Mouse (Mus musculus) kidney, adult 2 months (tissue): ENCODE data around the gene Exoc3l. TPM values are rescaled to one million over a fixed set of nuclear protein-coding genes. Genes with fewer than 3 reads are reported as not detected.

Source experiments
- DNase-seq: peaks from one replicate; pipeline ENCODE4 v3.0.0; 2021
- H3K27ac ChIP-seq: fragments of 200-500 bp; 2 replicates; pipeline ENCODE4 v1.5.1; 2012; ENCODE audit warnings: low read depth, low read length, control low read depth, inconsistent platforms; ENCODE audit not compliant: insufficient read depth
- H3K27me3 ChIP-seq: fragments of 200-500 bp; replicated peaks from 2 replicates; pipeline ENCODE4 v1.6.1; 2012; ENCODE audit warnings: mild to moderate bottlenecking, moderate library complexity, low read length, inconsistent platforms; ENCODE audit not compliant: control insufficient read depth, insufficient read depth
- H3K36me3 ChIP-seq: fragments of 200-500 bp; 2 replicates; pipeline ENCODE4 v1.6.1; 2012; ENCODE audit warnings: mild to moderate bottlenecking, moderate library complexity, low read length, inconsistent platforms; ENCODE audit not compliant: control insufficient read depth, insufficient read depth
- H3K4me1 ChIP-seq: fragments of 200-500 bp; 2 replicates; pipeline ENCODE4 v1.6.1; 2011; ENCODE audit warnings: low read length; ENCODE audit not compliant: control insufficient read depth, insufficient read depth
- H3K4me3 ChIP-seq: fragments of 200-500 bp; 2 replicates; pipeline ENCODE4 v1.5.1; 2011; ENCODE audit warnings: mild to moderate bottlenecking, low read depth, low read length, control low read depth; ENCODE audit not compliant: insufficient read depth
- CTCF ChIP-seq: fragments of 200-500 bp; conservative IDR thresholded peaks from 2 replicates; pipeline ENCODE4 v1.5.1; 2011; ENCODE audit warnings: low read depth, mild to moderate bottlenecking, control low read depth, low read length, moderate library complexity, mixed read lengths; ENCODE audit not compliant: insufficient read depth, insufficient read length
- POLR2A ChIP-seq: fragments of 200-500 bp; IDR thresholded peaks from one replicate; pipeline ENCODE4 v1.6.1; 2011; ENCODE audit warnings: low read depth, low read length, control low read depth
- WGBS: fragments of 180-500 bp; shearing (Covaris S2); methylation state at CpG from one replicate; pipeline ENCODE4 v1.1.7; 2018; 5-methylcytosine and 5-hydroxymethylcytosine counted together
- polyA plus RNA-seq: library from polyadenylated mRNA; depleted of rRNA; stranded (reverse); fragments of >200 nt; gene quantifications from 2 replicates; pipeline ENCODE4 v1.2.3, GENCODE M21; 2012

Exoc3l gene
- polyA plus RNA-seq, 1 experiment, result 11.7 TPM

DNA sequence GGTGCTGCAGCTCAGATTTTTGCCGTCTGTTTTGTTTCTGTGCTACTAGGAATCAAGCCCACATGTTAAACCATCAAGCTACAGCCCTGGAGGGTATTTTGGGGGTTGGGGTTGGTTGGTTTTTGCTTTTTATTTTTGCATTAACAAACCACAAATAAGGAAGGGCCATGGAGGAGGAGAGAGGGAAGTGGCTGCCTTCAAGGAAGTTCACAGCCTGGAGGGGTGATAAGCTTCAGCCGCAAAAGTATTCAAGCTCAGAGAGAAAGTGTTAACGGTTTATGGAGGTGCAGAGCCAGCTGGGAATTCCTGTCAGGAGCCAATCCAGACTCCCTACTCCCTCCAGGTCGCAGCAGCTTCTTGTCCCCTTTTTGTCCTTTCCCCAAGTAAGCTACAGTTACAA lies 43.1 kb upstream of the Exoc3l start:
- DNase-seq, result no peak
- no peak overlapping the region for H3K4me3 ChIP-seq
- WGBS, result 52% methylated on average over 4 of the region's 4 CpGs
- no peaks in the 10 kb centered on the region for H3K4me1 ChIP-seq
- no peak overlapping the region for H3K27ac ChIP-seq
- H3K27me3 ChIP-seq, result no peaks in the 10 kb centered on the region
- TF ChIP-seq CTCF (no peak), POLR2A (no peak)
- H3K36me3 ChIP-seq, result no peaks in the 10 kb centered on the region

DNA sequence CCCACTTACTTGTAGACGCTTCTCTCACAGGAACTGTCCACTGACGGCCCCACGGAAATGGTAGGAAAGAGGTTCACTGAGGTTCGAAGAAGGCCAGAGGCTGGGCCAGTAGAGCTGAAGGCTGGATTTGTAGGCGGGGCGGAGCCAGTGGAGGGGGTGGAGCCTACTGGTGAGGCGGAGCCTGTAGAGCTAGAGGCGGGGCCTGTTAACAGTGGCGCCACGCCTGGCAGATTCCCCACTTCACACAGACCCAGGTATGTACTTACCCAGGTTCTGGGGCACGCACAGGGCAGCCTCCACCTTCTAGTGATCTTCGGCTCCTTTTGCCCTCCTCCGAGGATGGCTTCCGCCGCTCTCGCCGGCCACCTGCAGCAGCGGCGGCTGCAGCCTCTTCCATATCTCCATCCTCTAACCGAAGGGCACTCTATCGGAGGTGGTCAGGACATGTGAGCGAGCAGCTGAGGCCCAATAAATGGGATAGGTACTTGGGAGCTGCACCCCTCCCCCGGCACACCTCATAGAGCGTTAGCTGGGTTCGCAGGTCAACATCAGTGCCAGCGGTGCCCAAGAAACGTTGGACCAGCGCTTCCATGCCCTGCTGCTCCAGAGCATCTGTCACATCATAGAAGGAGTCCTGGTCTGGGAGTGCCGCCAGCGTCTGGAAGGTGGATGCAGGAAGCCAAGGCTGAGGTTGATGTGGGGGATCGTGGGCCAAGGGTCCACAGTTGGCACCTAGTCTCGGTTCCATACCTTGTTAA lies 40.7 kb upstream of the Exoc3l start:
- TF ChIP-seq CTCF (no peak), POLR2A (no peak)
- no peak for DNase-seq
- H3K27ac ChIP-seq, result no peak overlapping the region
- no peak overlapping the region for H3K4me3 ChIP-seq
- no peaks in the 10 kb centered on the region for H3K27me3 ChIP-seq
- no peaks in the 10 kb centered on the region; the same call in none of the 2 replicates for H3K36me3 ChIP-seq
- no peaks in the 10 kb centered on the region for H3K4me1 ChIP-seq
- WGBS, result 80% methylated on average over 32 of the region's 32 CpGs

DNA sequence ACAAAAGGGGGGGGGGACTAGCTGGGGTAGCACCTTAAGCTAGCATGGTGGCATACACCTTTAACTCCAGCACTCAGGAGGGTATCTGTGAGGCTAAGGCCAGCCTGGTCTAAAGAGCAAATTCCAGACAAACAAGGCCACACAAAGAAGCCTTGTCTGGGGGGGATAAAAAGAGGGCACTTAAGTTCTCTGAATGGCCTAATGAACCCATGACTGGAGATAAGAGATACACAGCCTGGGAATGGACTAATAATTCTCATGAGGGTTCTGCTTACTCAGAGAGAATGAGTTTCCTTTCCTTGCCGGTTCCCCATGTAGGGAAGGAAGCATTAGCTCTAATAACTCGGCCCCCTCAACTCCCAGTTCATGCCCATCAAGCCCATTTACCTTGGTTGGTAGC lies 36.6 kb upstream of the Exoc3l start:
- DNase-seq, result no peak
- no peak for TF ChIP-seq POLR2A
- TF ChIP-seq CTCF, result no peak
- Histone ChIP-seq H3K27ac (no peak overlapping the region), H3K4me3 (no peak overlapping the region), H3K4me1 (peaks cover 3% of the 10 kb centered on the region), H3K27me3 (no peaks in the 10 kb centered on the region), H3K36me3 (peaks cover 7% of the 10 kb centered on the region)
- 59% methylated on average over 2 of the region's 2 CpGs for WGBS

DNA sequence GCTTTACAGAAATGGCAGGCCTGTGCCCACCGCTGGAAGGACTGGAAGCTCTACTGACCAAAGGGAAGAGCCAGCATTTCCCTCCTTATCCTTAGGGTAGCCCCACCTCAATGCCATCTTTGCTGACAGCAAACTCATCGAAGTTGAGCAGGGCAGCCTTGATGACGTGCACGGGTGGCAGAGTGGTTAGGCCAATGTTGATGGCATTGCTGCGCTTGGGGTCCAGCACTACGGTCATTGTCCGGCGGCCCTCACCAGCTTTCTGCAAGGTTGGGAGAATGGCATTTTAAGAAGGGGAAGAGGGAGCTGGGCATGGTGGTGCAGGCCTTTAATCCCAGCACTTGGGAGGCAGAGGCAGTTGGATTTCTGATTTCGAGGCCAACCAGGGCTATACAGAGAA lies 36.0 kb upstream of the Exoc3l start:
- H3K27ac ChIP-seq, result no peak overlapping the region
- WGBS, result 93% methylated on average over 9 of the region's 9 CpGs
- no peaks in the 10 kb centered on the region for H3K27me3 ChIP-seq

DNA sequence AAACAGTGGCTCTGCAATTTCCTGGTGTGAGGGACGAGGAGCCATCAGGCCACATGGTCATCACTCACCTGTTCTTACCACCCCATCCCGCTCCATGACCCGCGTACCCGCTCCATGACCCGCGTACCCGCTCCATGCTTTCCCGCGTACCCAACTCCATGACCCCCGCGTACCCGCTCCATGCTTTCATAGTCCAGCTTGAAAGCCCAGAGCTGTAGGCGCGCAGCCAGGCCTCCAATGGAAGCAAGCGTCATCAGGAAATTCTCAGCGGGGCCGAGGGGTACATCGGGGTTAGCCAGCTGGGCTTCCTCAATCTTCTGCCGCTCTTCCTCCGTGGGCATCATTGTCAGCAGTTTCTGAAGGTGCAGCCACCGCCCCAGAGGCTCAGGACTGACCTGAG lies 35.6 kb upstream of the Exoc3l start:
- no peaks in the 10 kb centered on the region for H3K27me3 ChIP-seq
- H3K4me1 ChIP-seq, result peaks cover 6% of the 10 kb centered on the region
- TF ChIP-seq POLR2A (no peak), CTCF (no peak)
- DNase-seq, result no peak
- H3K36me3 ChIP-seq, result peaks cover 7% of the 10 kb centered on the region
- WGBS, result 91% methylated on average over 22 of the region's 22 CpGs
- no peak overlapping the region for H3K4me3 ChIP-seq
- no peak overlapping the region for H3K27ac ChIP-seq

More for the DNA sequence above, 36.0 kb upstream of the Exoc3l start:
- DNase-seq, result no peak
- TF ChIP-seq CTCF, result no peak
- TF ChIP-seq POLR2A, result no peak
- peaks cover 6% of the 10 kb centered on the region for H3K4me1 ChIP-seq
- H3K4me3 ChIP-seq, result no peak overlapping the region
- peaks cover 7% of the 10 kb centered on the region for H3K36me3 ChIP-seq

DNA sequence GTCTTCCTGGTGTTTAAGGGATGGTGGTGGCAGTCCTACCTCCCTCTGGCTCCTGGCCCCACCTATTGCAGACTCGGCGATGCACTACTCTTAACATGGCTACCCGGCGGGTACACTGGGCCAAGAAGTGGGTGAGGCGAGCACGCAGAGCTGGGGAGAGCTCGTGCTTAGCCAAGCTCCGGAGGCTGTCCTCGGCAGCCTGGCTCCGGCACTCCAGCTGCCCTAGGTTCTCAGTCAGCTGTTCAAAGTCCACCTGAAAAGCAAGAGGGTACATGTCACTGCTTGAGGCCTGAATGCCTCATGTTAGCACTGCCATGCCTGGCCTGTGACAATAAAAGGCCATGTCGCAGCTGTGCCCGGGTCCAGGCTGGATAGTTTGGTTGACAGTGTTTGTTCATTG lies 34.4 kb upstream of the Exoc3l start:
- Histone ChIP-seq H3K27ac (no peak overlapping the region), H3K36me3 (peaks cover 7% of the 10 kb centered on the region), H3K4me3 (no peak overlapping the region), H3K27me3 (no peaks in the 10 kb centered on the region), H3K4me1 (peaks cover 9% of the 10 kb centered on the region)
- DNase-seq, result peak; percentile 62
- 75% methylated on average over 12 of the region's 12 CpGs for WGBS
- no peak for TF ChIP-seq POLR2A
- TF ChIP-seq CTCF, result no peak

DNA sequence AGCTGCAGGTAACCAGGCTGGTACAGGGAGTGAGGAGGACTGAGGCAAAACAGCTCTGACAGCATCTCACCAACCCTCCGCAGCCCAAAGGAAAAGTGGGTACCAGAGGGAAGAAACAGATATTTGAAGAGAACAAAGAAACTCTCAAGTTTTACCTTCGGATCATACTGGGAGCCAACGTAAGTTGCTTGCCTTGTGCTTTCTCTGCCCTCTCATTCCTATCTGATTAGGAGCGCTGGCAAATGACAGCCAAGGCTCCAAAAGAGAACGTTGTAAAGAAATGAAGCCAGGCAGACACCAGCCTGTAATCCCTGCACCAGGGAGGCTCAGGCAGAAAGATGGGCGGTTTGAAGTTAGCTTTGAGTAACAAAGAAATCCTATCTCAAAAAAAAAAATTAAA lies 31.1 kb upstream of the Exoc3l start:
- 23% methylated on average over 6 of the region's 6 CpGs for WGBS
- DNase-seq, result no peak
- Histone ChIP-seq H3K27me3 (no peaks in the 10 kb centered on the region), H3K27ac (0 out of 2 replicates have a peak overlapping the region, but pooled peaks have one; percentile 58), H3K4me3 (peak overlapping the region; percentile 94), H3K4me1 (peaks cover 15% of the 10 kb centered on the region), H3K36me3 (peaks cover 7% of the 10 kb centered on the region)
- TF ChIP-seq CTCF (no peak), POLR2A (no peak)

DNA sequence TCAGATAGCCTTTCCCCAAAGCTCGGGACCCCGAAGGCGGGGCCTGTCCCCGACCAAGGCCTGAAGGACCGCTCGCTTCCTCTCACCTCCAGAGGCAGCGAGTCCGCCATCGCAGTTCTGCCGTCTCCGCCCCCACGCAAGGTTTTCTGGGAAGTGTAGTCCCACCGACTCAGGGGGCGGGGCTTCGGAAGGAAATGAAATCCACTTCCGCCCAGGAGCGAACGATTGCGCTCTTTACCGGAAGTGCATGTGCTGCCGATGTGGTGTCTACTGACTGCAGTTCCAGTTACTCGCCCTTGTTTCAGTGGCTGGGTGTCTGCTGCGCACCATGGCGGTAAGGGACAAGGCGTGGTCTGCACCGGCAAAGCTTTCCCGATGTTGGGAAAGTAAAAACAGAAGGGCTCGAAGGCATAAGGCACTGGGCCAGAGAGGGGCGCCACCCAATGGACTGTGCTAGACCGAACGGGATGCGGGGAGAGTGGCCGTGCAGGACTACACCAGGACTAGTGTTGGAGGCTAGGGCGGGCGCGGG lies 30.3 kb upstream of the Exoc3l start, which contains the start of the genes Lrrc29 and Tmem208:
Gene Lrrc29 (minus strand): TSS at position 138 of the 532 bp plus-strand sequence.
Gene Tmem208 (plus strand): TSS at position 214 of the 532 bp plus-strand sequence.
- WGBS, result 1% methylated on average over 36 of the region's 36 CpGs
- Histone ChIP-seq H3K4me1 (peaks cover 15% of the 10 kb centered on the region), H3K27me3 (no peaks in the 10 kb centered on the region), H3K27ac (peak within 1 kb of the TSS; percentile 58), H3K36me3 (peaks cover 7% of the 10 kb centered on the region), H3K4me3 (peak within 1 kb of the TSS; percentile 94)
- TF ChIP-seq POLR2A, result peak; percentile 77
- peak; percentile 43 for TF ChIP-seq CTCF
- peak; percentile 98 for DNase-seq
